Mouse (Mus musculus) liver, postnatal 0 days (tissue): ENCODE measurements around the gene Arl5c.

Source experiments
- CTCF ChIP-seq: sonication (generic); IDR thresholded peaks from 2 replicates; pipeline ENCODE4 v1.5.1; 2016; ENCODE audit warnings: antibody characterized with exemption, low read depth
- EP300 ChIP-seq: IDR thresholded peaks from 2 replicates; pipeline ENCODE4 v1.6.1; 2016; ENCODE audit warnings: antibody characterized with exemption, low read depth, mild to moderate bottlenecking

GRCm38 (mm10) chr11:97998074-97998793, 2.3 kb upstream of the Arl5c start:
- TF ChIP-seq CTCF (no peak), EP300 (no peak)
